Mouse (Mus musculus) bone marrow macrophage, adult 2 months (primary cell): Measurements from ENCODE around the gene Aspn.

Source experiments
- CTCF ChIP-seq: IDR thresholded peaks from 2 replicates; pipeline ENCODE4 v1.5.1; 2012; ENCODE audit warnings: low read depth, mild to moderate bottlenecking, low read length, moderate library complexity
- POLR2A ChIP-seq: IDR thresholded peaks from 2 replicates; pipeline ENCODE4 v1.6.1; 2012; ENCODE audit warnings: mild to moderate bottlenecking, low read depth, low read length, borderline replicate concordance

DNA sequence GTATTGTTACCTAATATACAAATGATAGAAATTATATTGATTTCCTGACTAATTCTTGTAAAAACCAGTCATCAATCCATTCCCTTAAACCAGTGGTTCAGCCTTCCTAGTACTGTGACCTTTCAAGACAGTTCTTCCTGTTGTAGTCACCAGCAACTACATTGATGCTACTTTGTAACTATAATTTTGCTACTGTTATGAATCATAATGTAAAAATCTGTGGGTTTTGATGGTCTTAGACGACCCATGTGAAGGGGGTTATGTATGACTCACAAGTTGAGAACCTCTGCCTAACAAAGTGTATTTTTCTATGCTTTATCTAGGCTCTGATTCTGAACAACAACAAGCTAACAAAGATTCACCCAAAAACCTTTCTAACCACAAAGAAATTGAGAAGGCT, 12.7 kb downstream of the Aspn start:
- TF ChIP-seq CTCF (no peak), POLR2A (no peak)
